Mouse (Mus musculus) liver, postnatal 0 days (tissue): Measurements from ENCODE around the gene Soga3.

Source experiments
- CTCF ChIP-seq: sonication (generic); IDR thresholded peaks from 2 replicates; pipeline ENCODE4 v1.5.1; 2016; ENCODE audit warnings: antibody characterized with exemption, low read depth
- EP300 ChIP-seq: IDR thresholded peaks from 2 replicates; pipeline ENCODE4 v1.6.1; 2016; ENCODE audit warnings: antibody characterized with exemption, low read depth, mild to moderate bottlenecking

GRCm38 (mm10) chr10:29216957-29217356 is 73.3 kb downstream of the Soga3 start:
- TF ChIP-seq CTCF, result no peak
- no peak for TF ChIP-seq EP300
